Mouse (Mus musculus): ENCODE results near the gene Reg3d.

DNA sequence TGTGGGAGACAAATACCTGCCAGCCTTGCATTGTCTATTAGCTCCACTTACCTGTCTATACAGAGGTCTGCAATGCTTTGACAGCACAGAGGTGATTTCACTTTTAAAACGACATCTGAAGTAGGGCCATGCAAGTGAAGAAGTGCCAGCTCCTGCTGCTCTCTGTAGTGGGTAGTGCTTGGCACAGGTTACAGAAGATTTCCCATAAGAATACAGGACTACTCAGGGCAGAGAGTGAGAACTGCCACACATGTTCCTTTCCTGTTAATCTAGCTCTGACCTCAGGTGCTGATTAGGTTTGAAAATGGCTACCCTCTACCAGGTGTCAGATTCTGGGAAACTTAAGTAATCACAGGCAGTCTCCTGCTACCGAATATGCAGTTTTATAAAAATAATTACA, at the start of gene Reg3d:
- TF ChIP-seq GATA1 (IDR thresholded peaks at IDR 0.05; ENCODE audit: borderline replicate concordance, low read length) (no peak), TAL1 (conservative IDR thresholded peaks at IDR 0.05; ENCODE audit: low read depth, low read length) (no peak), CTCF (IDR thresholded peaks at IDR 0.05; ENCODE audit: low read depth, low read length) (no peak)
